Mouse (Mus musculus): ENCODE results near the gene Cfdp1. TPM values are rescaled to one million over a fixed set of nuclear protein-coding genes. Genes with fewer than 3 reads are reported as not detected.

Gene Cfdp1
- polyA plus RNA-seq, 2 experiments = 129 to 210 TPM

DNA sequence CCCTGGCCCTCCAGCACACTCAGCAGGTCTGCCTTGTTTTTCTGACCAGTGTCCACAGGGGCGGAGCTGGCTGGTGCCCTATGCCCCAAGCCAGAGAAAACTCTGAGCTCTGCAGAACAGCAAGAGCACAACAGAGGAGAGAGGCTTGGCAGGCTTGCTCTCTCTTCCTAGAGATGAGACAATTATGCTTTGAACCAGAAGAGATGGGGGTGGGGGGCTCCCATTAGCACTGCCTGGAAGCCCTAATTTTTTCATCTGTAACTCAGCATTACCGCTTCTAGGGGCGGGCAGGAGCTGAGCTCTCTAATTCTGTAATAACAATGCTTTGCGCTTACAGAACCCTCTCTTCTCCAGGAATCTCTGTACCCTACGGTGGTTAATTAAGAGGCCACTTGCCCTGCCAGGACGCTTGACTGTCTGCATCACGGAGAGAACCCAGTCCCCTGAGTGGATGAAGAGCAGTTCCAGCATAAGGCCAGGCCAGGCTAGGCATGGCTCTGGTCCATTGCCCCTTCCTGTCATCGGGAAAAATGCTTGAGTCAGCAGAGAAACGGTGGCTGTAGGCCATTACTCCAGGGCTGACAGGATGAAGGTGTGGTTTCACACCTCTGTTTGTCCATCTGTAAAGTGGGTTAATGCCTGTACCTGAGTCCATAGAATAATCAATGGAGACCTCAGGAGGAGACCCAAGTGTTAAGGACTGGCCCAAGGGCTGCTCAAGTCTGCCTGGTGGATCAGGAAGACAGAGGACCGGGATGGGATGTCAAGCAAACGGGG, 111.6 kb downstream of the Cfdp1 start:
- Histone ChIP-seq H3K4me2 (replicated peaks; ENCODE audit: low read depth, low read length, severe bottlenecking) (peak overlapping the region; percentile 79), H3K9me3 (ENCODE audit: control insufficient read depth, low read length) (no peaks in the 10 kb centered on the region), H3K27me3 (ENCODE audit: control insufficient read depth, insufficient read depth, low read length) (no peaks in the 10 kb centered on the region), H3K4me1 (ENCODE audit: control insufficient read depth, insufficient read depth, low read length) (peaks cover 52% of the 10 kb centered on the region), H3K36me3 (ENCODE audit: control insufficient read depth, insufficient read depth, low read length) (no peaks in the 10 kb centered on the region), H3K4me3 (replicated peaks; ENCODE audit: low read length) (peak overlapping the region; percentile 80), H3K27ac (replicated peaks; ENCODE audit: low read depth, low read length) (no peak overlapping the region), H3K9ac (ENCODE audit: low read depth, low read length, severe bottlenecking) (peak overlapping the region; percentile 88)
- DNase-seq (ENCODE audit: low spot score) (no peak), ATAC-seq (ENCODE audit: low FRiP score, low read depth) (no peak)
- TF ChIP-seq POLR2A (IDR thresholded peaks at IDR 0.05; ENCODE audit: borderline replicate concordance, extremely low read depth, insufficient read depth, insufficient read length) = no peak
- WGBS = 28% methylated on average over 11 of the region's 11 CpGs

DNA sequence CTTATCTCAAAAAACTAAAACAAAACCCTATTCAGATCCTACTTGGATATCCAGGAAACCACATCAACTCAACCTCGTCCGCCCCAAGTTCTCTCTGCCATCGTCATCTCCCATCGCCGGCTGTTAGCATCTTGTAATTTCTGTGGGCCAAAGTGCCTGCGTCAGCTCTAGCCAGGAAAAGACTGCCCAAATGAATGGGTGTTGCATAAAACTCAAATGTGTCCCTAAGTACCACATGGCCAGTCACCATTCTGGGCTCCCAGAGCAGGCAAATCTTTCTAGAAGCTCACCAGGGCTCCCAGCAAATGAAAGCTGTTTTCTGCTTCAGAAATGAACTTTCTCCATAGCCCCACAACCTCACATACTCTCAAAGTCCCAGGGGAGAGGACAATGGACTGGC, 112.5 kb downstream of the Cfdp1 start:
- Histone ChIP-seq H3K9ac (ENCODE audit: low read depth, low read length, severe bottlenecking) (no peak overlapping the region), H3K4me2 (replicated peaks; ENCODE audit: low read depth, low read length, severe bottlenecking) (peak overlapping the region; percentile 79), H3K4me1 (ENCODE audit: control insufficient read depth, insufficient read depth, low read length) (peaks cover 57% of the 10 kb centered on the region), H3K9me3 (ENCODE audit: control insufficient read depth, low read length) (no peaks in the 10 kb centered on the region), H3K27ac (replicated peaks; ENCODE audit: low read depth, low read length) (no peak overlapping the region), H3K4me3 (replicated peaks; ENCODE audit: low read length) (no peak overlapping the region), H3K27me3 (ENCODE audit: control insufficient read depth, insufficient read depth, low read length) (no peaks in the 10 kb centered on the region), H3K36me3 (ENCODE audit: control insufficient read depth, insufficient read depth, low read length) (no peaks in the 10 kb centered on the region)
- no peak for TF ChIP-seq POLR2A (IDR thresholded peaks at IDR 0.05; ENCODE audit: borderline replicate concordance, extremely low read depth, insufficient read depth, insufficient read length)
- 70% methylated on average over 6 of the region's 6 CpGs for WGBS
- DNase-seq (ENCODE audit: low spot score) (no peak), ATAC-seq (ENCODE audit: low FRiP score, low read depth) (no peak)

DNA sequence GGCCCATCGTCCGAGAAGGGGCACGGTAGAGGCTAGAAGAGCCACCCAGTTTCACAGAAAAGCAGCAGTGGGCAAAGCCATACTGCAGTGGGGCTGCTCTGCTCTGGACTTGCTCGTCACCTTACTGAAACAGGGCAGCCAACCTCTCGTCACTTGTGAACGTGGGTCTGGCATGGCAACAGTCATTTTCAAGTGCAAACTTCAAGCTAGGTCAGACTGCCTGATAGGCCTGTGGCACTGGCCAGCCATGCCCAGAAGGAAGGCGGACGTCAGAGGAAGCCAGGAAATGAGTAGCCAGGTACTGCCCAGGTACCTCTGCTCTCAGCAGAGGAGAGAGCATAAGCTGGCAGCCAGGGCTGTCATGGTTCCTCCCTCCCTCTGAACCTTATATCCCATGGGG, 113.1 kb downstream of the Cfdp1 start:
- Histone ChIP-seq H3K27me3 (ENCODE audit: control insufficient read depth, insufficient read depth, low read length) (no peaks in the 10 kb centered on the region), H3K27ac (replicated peaks; ENCODE audit: low read depth, low read length) (no peak overlapping the region), H3K4me3 (replicated peaks; ENCODE audit: low read length) (no peak overlapping the region), H3K9ac (ENCODE audit: low read depth, low read length, severe bottlenecking) (no peak overlapping the region), H3K4me2 (replicated peaks; ENCODE audit: low read depth, low read length, severe bottlenecking) (no peak overlapping the region), H3K9me3 (ENCODE audit: control insufficient read depth, low read length) (no peaks in the 10 kb centered on the region), H3K4me1 (ENCODE audit: control insufficient read depth, insufficient read depth, low read length) (peaks cover 60% of the 10 kb centered on the region), H3K36me3 (ENCODE audit: control insufficient read depth, insufficient read depth, low read length) (no peaks in the 10 kb centered on the region)
- no peak for ATAC-seq (ENCODE audit: low FRiP score, low read depth)
- DNase-seq (ENCODE audit: low spot score) = no peak
- WGBS = 80% methylated on average over 8 of the region's 8 CpGs
- TF ChIP-seq POLR2A (IDR thresholded peaks at IDR 0.05; ENCODE audit: borderline replicate concordance, extremely low read depth, insufficient read depth, insufficient read length) = no peak

DNA sequence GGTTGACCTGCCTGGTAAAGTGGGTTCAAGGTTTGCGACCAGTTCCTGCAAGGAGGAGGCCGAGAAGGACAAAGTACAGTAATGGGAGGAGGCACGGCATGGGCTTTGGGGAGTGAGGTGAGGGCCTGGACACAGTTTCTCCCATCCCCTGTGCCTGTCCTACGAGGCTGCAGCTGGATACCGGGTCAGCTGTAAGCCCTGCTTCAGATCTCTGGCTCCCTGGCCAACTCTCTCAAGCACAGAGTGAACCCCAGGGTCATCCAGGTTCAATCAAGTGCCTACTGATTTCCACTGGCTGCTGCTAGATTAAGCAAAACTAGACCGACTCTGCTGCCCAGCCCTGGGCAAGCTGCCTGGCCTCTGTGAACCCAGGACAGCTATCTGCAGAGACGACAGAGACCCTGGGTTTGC, 113.8 kb downstream of the Cfdp1 start:
- DNase-seq (ENCODE audit: low spot score) = no peak
- WGBS = 77% methylated on average over 7 of the region's 7 CpGs
- H3K9ac ChIP-seq (ENCODE audit: low read depth, low read length, severe bottlenecking) = no peak overlapping the region
- no peak overlapping the region for H3K27ac ChIP-seq (replicated peaks; ENCODE audit: low read depth, low read length)
- no peak overlapping the region for H3K4me3 ChIP-seq (replicated peaks; ENCODE audit: low read length)
- no peaks in the 10 kb centered on the region for H3K9me3 ChIP-seq (ENCODE audit: control insufficient read depth, low read length)
- no peak overlapping the region for H3K4me2 ChIP-seq (replicated peaks; ENCODE audit: low read depth, low read length, severe bottlenecking)
- no peaks in the 10 kb centered on the region for H3K27me3 ChIP-seq (ENCODE audit: control insufficient read depth, insufficient read depth, low read length)
- no peaks in the 10 kb centered on the region for H3K36me3 ChIP-seq (ENCODE audit: control insufficient read depth, insufficient read depth, low read length)
- peaks cover 60% of the 10 kb centered on the region for H3K4me1 ChIP-seq (ENCODE audit: control insufficient read depth, insufficient read depth, low read length)
- no peak for ATAC-seq (ENCODE audit: low FRiP score, low read depth)
- no peak for TF ChIP-seq POLR2A (IDR thresholded peaks at IDR 0.05; ENCODE audit: borderline replicate concordance, extremely low read depth, insufficient read depth, insufficient read length)

DNA sequence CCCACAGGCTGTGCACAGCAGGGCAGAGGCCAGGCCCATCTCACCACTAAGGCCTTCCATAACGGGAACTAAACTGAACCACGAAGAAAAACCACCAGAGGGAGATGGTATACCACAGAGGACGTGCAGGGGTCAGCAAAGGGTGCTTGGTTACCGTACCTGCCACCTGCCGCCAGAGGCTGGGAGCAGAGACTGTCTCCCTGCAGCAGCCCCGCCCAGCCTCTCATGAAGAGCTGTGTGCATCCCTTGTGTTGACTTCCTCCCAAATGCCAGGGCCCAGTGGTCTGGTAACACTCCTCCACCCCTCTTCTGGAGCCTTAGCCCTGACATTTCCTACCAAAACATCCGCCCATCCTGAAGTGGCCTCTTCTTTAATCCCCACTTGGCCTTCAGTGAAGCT, 114.5 kb downstream of the Cfdp1 start:
- no peaks in the 10 kb centered on the region for H3K36me3 ChIP-seq (ENCODE audit: control insufficient read depth, insufficient read depth, low read length)
- H3K4me3 ChIP-seq (replicated peaks; ENCODE audit: low read length) = no peak overlapping the region
- no peak for ATAC-seq (ENCODE audit: low FRiP score, low read depth)
- no peak for TF ChIP-seq POLR2A (IDR thresholded peaks at IDR 0.05; ENCODE audit: borderline replicate concordance, extremely low read depth, insufficient read depth, insufficient read length)
- 60% methylated on average over 7 of the region's 7 CpGs for WGBS
- H3K9ac ChIP-seq (ENCODE audit: low read depth, low read length, severe bottlenecking) = 0 out of 2 replicates have a peak overlapping the region, but pooled peaks have one; percentile 4
- H3K4me1 ChIP-seq (ENCODE audit: control insufficient read depth, insufficient read depth, low read length) = peaks cover 65% of the 10 kb centered on the region
- H3K4me2 ChIP-seq (replicated peaks; ENCODE audit: low read depth, low read length, severe bottlenecking) = no peak overlapping the region
- H3K27ac ChIP-seq (replicated peaks; ENCODE audit: low read depth, low read length) = no peak overlapping the region
- no peaks in the 10 kb centered on the region for H3K9me3 ChIP-seq (ENCODE audit: control insufficient read depth, low read length)
- no peaks in the 10 kb centered on the region for H3K27me3 ChIP-seq (ENCODE audit: control insufficient read depth, insufficient read depth, low read length)
- DNase-seq (ENCODE audit: low spot score) = no peak

All from limb, embryonic 14.5 days (tissue).